Mouse (Mus musculus) splenic B cell, adult 2 months (primary cell): ENCODE results near the gene Ets2.

Experiments
- DNase-seq: peaks from one replicate; pipeline ENCODE4 v3.0.0-alpha.2; 2011; ENCODE audit warnings: low read depth, low spot score
- H3K27me3 ChIP-seq: 2 replicates; pipeline ENCODE4 v1.6.1; 2012; ENCODE audit warnings: mild to moderate bottlenecking, low read length, moderate library complexity, mixed read lengths; ENCODE audit not compliant: control insufficient read depth, poor library complexity, insufficient read depth, severe bottlenecking
- H3K36me3 ChIP-seq: 2 replicates; pipeline ENCODE4 v1.6.1; 2012; ENCODE audit warnings: mild to moderate bottlenecking, low read length, moderate library complexity, mixed read lengths; ENCODE audit not compliant: control insufficient read depth, poor library complexity, insufficient read depth, severe bottlenecking

Gene Ets2

DNA sequence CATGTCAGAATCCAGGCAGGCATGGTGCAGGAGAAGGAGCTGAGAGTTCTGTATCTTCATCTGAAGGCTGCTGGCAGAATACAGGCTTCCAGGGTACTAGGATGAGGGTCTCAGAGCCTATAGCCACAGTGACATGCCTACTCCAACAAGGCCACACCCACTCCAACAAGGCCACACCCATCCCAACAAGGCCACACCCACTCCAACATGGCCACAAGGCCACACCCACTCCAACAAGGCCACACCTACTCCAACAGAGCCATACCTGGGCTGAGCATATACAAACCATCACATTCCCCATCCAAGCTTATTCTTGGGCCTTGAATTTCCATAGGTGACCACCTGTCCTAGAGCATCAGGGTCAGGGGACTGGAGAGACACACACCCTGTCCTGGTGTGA, 34.2 kb downstream of the Ets2 start:
- Histone ChIP-seq H3K36me3 (no peaks in the 10 kb centered on the region), H3K27me3 (no peaks in the 10 kb centered on the region)
- DNase-seq, result no peak

DNA sequence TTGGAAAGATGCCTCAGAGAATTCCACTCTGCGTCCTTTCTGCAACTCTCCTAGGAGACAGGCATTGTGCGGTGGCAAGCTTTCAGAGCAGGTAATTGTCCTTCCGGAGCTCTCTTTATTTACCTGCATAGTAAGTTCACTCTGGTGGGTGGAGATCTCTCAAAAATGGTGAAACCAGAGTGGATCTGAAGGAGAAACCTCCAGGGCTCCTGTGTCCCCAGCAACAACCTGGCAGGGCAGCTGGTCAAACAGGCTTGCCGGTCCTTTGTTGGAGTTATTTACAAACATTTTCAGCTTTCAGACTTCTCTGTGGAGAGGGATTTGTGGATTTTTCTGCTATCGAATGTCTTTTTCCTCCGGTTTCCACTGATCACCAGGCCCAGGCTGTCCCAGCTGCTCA, 34.6 kb downstream of the Ets2 start:
- no peak for DNase-seq
- no peaks in the 10 kb centered on the region for H3K36me3 ChIP-seq

DNA sequence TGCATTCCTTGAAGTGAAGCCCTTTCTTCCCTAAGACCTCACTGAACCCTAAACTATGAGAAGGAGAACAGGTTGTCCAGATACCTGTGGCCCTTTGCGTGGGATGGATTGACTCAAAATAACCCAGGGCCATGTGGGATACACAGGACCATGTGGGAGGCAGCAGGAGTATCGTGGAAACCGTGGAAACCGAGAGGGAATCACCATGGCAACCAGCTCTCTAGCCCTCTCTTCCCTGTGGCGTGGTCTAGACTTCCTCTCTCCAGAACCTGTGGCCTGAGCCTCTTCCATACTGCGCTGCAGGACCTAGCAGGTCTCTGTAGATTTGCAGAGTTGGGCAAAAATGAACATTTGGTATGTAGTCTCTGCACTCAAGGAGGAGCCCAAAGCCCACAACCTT, 37.6 kb downstream of the Ets2 start:
- H3K27me3 ChIP-seq, result no peaks in the 10 kb centered on the region
- no peaks in the 10 kb centered on the region for H3K36me3 ChIP-seq
- no peak for DNase-seq

More for the DNA sequence above, 34.6 kb downstream of the Ets2 start:
- H3K27me3 ChIP-seq, result no peaks in the 10 kb centered on the region

- no peaks in the 10 kb centered on the region for H3K27me3 ChIP-seq
- no peaks in the 10 kb centered on the region for H3K36me3 ChIP-seq
- DNase-seq, result no peak
Measured at GRCm38 (mm10) chr16:95741358-95741757, 39.5 kb downstream of the Ets2 start.

GRCm38 (mm10) chr16:95741915-95742739, 40.3 kb downstream of the Ets2 start:
- no peak for DNase-seq
- H3K27me3 ChIP-seq, result no peaks in the 10 kb centered on the region

DNA sequence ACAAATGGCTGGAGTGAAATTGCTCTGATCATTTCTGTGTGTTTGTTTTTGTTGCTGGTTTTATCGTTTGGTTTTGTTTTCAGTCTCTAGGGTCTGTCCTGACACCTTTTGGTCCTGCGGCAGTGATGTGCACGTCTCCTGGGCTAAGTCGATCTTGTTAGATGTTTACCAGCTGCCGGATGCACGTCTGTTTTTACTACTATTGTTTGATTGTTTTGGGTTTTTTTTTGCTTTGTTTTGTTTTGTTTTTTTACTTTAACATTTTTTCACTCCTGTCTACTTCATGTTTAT, 40.8 kb downstream of the Ets2 start:
- no peaks in the 10 kb centered on the region for H3K36me3 ChIP-seq
- H3K27me3 ChIP-seq, result no peaks in the 10 kb centered on the region
- DNase-seq, result no peak

More at GRCm38 (mm10) chr16:95741915-95742739, 40.3 kb downstream of the Ets2 start:
- H3K36me3 ChIP-seq, result no peaks in the 10 kb centered on the region

- H3K27me3 ChIP-seq, result no peaks in the 10 kb centered on the region
- no peaks in the 10 kb centered on the region for H3K36me3 ChIP-seq
- DNase-seq, result peak; percentile 54
Measured at GRCm38 (mm10) chr16:95743104-95743503, 41.2 kb downstream of the Ets2 start.

DNA sequence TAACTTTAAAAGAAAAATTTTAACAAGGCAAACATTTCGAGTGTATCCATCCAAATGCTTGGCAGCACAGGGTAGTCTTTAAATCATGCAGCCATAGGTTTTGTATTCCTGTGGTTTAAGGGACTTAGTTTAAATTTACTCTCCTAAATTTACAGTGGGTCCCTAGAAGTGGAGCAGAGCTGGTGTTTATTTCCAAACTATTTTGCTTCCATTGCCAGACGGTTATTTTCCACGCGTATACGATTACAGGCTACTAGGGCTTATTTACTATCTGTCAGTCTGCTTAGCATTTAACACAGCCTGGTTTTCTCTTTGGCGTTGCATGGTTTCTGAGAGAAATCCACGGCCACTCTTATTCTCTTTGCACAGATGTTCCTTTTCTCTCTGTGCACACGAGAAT, 42.9 kb downstream of the Ets2 start:
- no peak for DNase-seq
- Histone ChIP-seq H3K36me3 (no peaks in the 10 kb centered on the region), H3K27me3 (no peaks in the 10 kb centered on the region)

GRCm38 (mm10) chr16:95745685-95746084, 43.8 kb downstream of the Ets2 start:
- Histone ChIP-seq H3K36me3 (no peaks in the 10 kb centered on the region), H3K27me3 (no peaks in the 10 kb centered on the region)
- DNase-seq, result peak; percentile 36

DNA sequence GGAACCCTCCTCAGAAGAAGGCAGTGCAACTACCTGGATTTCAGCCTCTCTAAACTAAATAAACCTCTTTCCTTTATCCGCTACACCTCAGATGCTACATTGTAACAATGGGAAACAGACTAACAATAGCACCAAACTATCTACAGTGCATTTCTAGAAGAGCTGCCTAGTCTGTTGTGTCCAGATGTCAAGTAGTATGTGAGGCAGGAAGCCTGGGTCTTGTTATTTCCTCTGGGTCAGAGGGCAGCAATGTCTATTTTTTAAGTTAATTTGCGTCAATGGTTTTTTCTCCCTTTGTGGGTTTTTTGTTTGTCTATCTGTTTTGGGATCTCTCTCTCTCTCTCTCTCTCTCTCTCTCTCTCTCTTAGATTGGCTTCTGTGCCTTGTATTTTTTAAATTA, 44.7 kb downstream of the Ets2 start:
- peak; percentile 33 for DNase-seq
- H3K27me3 ChIP-seq, result no peaks in the 10 kb centered on the region
- no peaks in the 10 kb centered on the region for H3K36me3 ChIP-seq

DNA sequence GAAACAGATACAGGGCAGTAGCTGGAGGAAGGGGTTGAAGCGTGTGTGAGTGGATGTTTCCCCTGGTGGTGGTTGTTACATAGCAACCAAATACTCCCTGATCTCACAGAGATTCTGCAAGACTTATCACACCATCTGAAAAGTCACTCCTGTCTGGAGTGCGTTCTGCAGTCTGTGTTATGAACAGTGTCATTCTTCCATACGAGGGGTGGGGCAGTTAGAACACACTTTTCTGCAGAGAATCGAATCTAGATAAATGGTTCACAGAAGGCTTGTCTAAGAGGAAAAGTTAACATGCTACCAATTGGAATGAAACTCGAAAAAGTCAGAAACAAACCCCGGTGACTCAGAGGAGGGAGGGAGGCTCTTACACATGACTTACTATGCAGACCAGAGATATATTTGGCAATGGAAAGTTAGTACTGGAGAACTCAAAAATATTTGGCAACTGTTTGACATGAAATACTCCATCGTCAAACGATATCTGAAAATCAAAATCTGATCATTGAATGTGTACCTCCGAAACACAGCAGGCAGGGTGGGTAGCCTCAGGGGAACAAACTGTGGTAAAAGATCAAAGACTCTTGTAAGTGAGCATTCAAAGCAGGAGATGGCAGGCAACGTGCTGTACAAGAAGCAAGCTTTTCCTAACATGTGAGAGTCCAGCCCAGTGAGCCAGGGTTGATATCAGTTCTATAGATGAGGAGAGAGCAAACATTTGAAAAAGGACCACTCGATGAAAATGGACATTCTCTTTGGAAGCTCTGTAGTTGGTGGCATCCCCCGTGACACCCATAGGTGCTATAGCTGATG, 47.6 kb downstream of the Ets2 start:
- DNase-seq, result peak; percentile 49
- H3K36me3 ChIP-seq, result no peaks in the 10 kb centered on the region

DNA sequence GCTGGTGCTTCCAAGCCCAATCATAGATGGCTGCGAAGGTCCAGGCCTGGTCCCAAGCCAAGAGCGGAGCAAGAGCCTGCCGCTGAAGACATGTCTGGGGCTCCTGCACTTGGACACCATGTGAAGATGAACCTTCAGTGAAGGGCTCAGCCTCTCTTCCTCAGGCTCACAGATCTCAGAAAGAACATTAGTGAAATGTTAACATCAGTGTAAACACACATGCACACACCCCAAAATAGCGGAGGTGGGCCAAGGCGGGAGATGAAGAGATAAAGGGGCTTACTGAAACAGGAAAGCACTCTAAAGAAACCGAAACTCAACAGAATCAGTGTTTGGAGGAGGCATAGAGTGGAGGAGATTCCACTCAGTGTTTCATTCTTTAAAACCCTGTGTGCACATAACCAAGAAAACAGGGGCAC, 48.3 kb downstream of the Ets2 start:
- no peaks in the 10 kb centered on the region for H3K36me3 ChIP-seq
- H3K27me3 ChIP-seq, result no peaks in the 10 kb centered on the region
- DNase-seq, result no peak

More for the DNA sequence above, 47.6 kb downstream of the Ets2 start:
- H3K27me3 ChIP-seq, result no peaks in the 10 kb centered on the region

GRCm38 (mm10) chr16:95752502-95752901, 50.6 kb downstream of the Ets2 start:
- DNase-seq, result peak; percentile 56
- H3K27me3 ChIP-seq, result no peaks in the 10 kb centered on the region
- no peaks in the 10 kb centered on the region for H3K36me3 ChIP-seq

DNA sequence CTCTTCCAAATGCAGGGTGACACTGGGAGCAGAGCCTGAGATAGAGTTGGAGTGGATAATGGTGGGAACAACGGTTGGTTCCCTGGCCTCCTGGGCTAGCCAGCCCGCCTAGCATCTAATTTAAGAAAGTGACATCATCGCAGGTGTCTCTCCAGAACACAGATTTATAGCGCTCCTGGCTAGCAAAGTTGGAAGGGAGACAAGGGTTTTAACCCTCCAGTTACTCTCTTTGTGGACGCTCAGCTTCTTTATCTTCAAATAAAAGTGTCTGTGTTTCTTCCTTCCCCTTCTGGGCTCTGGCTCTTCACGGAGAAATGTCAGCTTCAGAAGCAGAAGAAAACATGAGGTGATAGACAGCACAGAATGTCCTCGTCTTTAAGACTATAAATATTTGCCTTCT, 51.4 kb downstream of the Ets2 start:
- Histone ChIP-seq H3K36me3 (no peaks in the 10 kb centered on the region), H3K27me3 (no peaks in the 10 kb centered on the region)
- DNase-seq, result no peak

DNA sequence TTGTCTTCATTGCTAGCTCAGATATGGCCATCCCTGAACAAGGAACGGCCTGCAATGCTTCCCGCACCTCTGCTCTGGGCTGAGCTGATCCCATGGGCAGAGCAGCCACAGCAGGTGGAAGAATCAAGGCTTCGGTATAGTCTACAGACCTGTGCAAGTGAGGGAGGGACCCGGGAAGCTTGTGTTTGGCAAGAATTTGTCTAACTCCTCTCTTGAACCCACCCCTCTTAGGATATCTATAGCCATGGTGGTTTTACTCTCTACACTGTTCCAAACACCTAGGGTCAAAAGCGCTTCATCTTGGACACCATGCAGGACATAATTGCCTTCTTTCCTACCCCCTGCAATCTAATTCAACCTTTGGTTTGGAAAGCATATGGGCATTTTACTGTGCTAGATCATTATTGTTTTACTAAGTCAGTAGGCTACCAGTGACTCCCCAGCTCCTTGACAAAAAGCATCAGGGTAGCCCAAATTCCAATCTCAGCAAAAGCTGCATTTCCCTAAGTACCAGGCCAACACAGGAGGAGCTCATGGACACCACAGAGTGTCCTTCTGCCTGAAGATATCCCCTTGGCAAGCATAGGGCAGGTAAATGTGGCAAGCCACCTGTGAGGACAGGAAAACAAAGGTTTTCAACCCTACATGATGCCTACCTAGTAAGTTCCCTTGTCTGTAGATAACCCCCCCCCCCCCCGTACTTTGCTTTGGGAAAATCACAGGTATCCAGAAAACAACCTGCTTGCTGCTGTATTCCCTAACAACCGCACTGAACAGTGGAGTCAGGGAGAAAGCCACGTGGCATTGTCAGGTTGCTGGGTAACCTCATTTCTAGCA, 57.5 kb downstream of the Ets2 start:
- Histone ChIP-seq H3K27me3 (no peaks in the 10 kb centered on the region), H3K36me3 (no peaks in the 10 kb centered on the region)
- no peak for DNase-seq
